Mouse (Mus musculus) heart, embryonic 12.5 days (tissue): Measurements from ENCODE around the gene Bex6. TPM values are rescaled to one million over a fixed set of nuclear protein-coding genes. Genes with fewer than 3 reads are reported as not detected.

Source experiments
- ATAC-seq: fragments of 200-750 bp; cut with Nextera tagmentation; 2 replicates; pipeline ENCODE4 v1.8.0; 2017; ENCODE audit warnings: moderate TSS enrichment, moderate library complexity; ENCODE audit not compliant: insufficient number of reproducible peaks, low FRiP score
- H3K27ac ChIP-seq: fragments of 300-500 bp; sonication (generic); 2 replicates; pipeline ENCODE4 v1.5.1; 2016; ENCODE audit warnings: mild to moderate bottlenecking, moderate library complexity; ENCODE audit not compliant: poor library complexity, severe bottlenecking
- H3K27me3 ChIP-seq: fragments of 300-500 bp; sonication (generic); replicated peaks from 2 replicates; pipeline ENCODE4 v1.6.1; 2016; ENCODE audit warnings: mild to moderate bottlenecking, moderate library complexity
- H3K36me3 ChIP-seq: fragments of 300-500 bp; sonication (generic); 2 replicates; pipeline ENCODE4 v1.6.1; 2016; ENCODE audit warnings: mild to moderate bottlenecking, moderate library complexity
- H3K4me1 ChIP-seq: fragments of 300-500 bp; sonication (generic); replicated peaks from 2 replicates; pipeline ENCODE4 v1.6.1; 2016; ENCODE audit warnings: mild to moderate bottlenecking
- H3K4me2 ChIP-seq: fragments of 300-500 bp; sonication (generic); 2 replicates; pipeline ENCODE4 v1.6.1; 2016; ENCODE audit warnings: mild to moderate bottlenecking, moderate library complexity
- H3K4me3 ChIP-seq: fragments of 300-500 bp; sonication (generic); 2 replicates; pipeline ENCODE4 v1.5.1; 2016; ENCODE audit warnings: mild to moderate bottlenecking
- H3K9ac ChIP-seq: fragments of 300-500 bp; sonication (generic); 2 replicates; pipeline ENCODE4 v1.6.1; 2016; ENCODE audit warnings: mild to moderate bottlenecking, moderate library complexity
- H3K9me3 ChIP-seq: fragments of 300-500 bp; sonication (generic); replicated peaks from 2 replicates; pipeline ENCODE4 v1.6.1; 2016; ENCODE audit warnings: mild to moderate bottlenecking, moderate library complexity
- WGBS: fragments of 180-500 bp; shearing (Covaris S2); methylation state at CpG from one replicate; pipeline ENCODE4 v1.1.7; 2016; 5-methylcytosine and 5-hydroxymethylcytosine counted together
- polyA plus RNA-seq: library from polyadenylated mRNA; unstranded; fragments of >200 nt; fragmentation: Nextera tagmentation; extraction: Ambion mirVana; gene quantifications from 2 replicates; pipeline ENCODE4 v1.2.1, GENCODE M21; 2016

The Bex6 gene
- polyA plus RNA-seq, 1 experiment from 2014 or later = not detected

DNA sequence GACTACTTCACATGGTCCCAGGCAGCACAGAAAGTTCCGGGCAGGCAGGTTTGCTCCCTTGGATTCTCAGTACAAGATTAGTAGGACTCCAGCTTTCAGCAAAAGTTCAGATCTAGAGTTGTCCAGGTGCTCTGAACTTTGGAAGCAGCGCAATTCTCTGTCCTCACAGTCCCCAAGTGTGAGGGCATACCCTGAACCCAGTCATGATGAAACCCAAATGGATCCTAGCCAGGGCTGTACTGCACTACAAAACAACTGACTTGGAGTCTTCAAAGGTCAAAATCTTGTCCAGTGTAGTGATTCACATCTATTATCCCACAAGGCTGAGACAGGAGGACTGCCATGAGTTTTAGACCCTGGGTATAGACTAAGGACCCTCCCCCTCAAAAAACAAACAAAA lies 22.3 kb upstream of the Bex6 start:
- 75% methylated on average over 2 of the region's 2 CpGs for WGBS

DNA sequence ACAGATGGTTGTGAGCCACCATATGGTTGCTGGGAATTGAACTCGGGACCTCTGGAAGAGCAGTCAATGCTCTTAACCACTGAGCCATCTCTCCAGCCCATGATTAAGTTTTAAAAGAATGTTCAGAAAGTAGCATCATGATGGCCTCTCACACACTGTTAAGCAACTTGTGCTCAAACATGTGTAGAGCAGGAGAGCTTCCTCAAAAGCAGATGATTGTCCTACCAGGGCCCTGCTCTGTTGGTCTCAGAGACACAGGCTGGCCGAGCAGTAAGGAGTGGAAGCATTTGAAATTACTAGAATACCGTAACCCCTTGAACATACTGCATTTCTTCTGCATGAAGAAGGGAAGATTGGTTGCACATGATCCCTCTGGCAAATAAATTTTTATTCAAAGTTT lies 20.7 kb upstream of the Bex6 start:
- no peak overlapping the region for H3K4me2 ChIP-seq
- no peaks in the 10 kb centered on the region for H3K36me3 ChIP-seq
- 91% methylated on average over 3 of the region's 3 CpGs for WGBS

More for the DNA sequence above, 22.3 kb upstream of the Bex6 start:
- H3K4me2 ChIP-seq = no peak overlapping the region
- 0 out of 2 replicates have a peak, but pooled peaks cover 4% of the 10 kb centered on the region for H3K4me1 ChIP-seq
- H3K27ac ChIP-seq = no peak overlapping the region
- no peaks in the 10 kb centered on the region for H3K36me3 ChIP-seq
- ATAC-seq = no peak
- no peak overlapping the region for H3K9ac ChIP-seq
- H3K27me3 ChIP-seq = no peaks in the 10 kb centered on the region
- H3K4me3 ChIP-seq = no peak overlapping the region
- H3K9me3 ChIP-seq = no peaks in the 10 kb centered on the region

DNA sequence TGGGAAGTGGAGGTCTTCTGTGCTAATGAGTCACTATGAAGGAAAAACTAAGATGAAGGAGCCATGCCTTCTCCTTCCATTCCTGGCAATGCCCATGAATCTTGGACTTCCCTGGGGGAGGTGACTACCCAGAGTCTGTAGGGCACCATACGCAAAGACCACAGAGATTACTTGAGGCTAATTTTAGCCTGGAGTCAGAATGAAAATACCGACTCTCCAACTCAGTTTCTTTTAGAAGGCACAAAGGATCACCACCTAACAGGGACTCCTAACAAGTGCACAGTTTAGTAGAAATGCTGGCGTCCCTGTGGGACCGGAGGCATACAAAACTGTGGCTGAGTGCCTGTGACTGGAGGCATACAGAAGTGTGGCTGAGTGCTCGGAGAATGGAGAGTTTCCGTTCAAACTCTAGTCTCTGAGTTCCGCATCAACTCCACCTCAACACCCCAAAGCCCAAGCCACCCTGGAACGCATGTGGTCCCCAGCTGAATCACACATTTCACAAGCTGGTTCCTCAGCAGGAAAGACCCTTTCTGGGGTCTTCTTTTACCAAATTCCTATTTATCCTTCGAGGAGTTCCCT lies 18.8 kb upstream of the Bex6 start:
- H3K27ac ChIP-seq = no peak overlapping the region
- no peaks in the 10 kb centered on the region for H3K36me3 ChIP-seq
- no peak overlapping the region for H3K4me3 ChIP-seq
- WGBS = 68% methylated on average over 9 of the region's 9 CpGs
- H3K9me3 ChIP-seq = no peaks in the 10 kb centered on the region
- peaks cover 11% of the 10 kb centered on the region for H3K4me1 ChIP-seq
- H3K27me3 ChIP-seq = peaks cover 6% of the 10 kb centered on the region; the same call in 1 of the 2 replicates
- peak overlapping the region; percentile 6; the same call in 1 of the 2 replicates for H3K4me2 ChIP-seq
- no peak overlapping the region for H3K9ac ChIP-seq
- no peak for ATAC-seq

More for the DNA sequence above, 20.7 kb upstream of the Bex6 start:
- Histone ChIP-seq H3K9me3 (no peaks in the 10 kb centered on the region), H3K9ac (no peak overlapping the region), H3K4me1 (0 out of 2 replicates have a peak, but pooled peaks cover 4% of the 10 kb centered on the region), H3K27ac (no peak overlapping the region), H3K27me3 (no peaks in the 10 kb centered on the region), H3K4me3 (no peak overlapping the region)
- no peak for ATAC-seq

DNA sequence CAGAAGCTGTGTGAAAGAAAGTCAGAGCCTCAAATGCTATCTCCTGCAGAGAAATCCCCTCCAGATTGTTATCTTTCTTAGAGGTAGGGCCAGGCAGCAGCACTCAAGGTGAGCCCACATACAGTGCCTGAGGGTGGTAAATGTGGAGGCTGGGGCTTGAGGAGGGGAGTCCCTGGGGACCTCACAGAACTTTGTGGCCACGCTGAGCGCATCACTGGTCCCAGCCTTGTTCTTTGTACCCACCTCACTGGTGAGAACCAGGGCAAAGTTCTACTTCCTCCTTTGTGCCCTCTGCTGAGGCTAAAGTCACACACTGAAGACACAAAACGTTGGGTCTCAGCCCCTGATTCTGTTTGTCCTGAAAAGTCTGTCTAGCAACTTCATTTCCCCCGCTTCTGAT lies 16.2 kb upstream of the Bex6 start:
- Histone ChIP-seq H3K27me3 (peaks cover 6% of the 10 kb centered on the region; the same call in 1 of the 2 replicates), H3K4me3 (no peak overlapping the region), H3K36me3 (no peaks in the 10 kb centered on the region), H3K27ac (no peak overlapping the region), H3K4me2 (no peak overlapping the region), H3K4me1 (peaks cover 12% of the 10 kb centered on the region), H3K9me3 (no peaks in the 10 kb centered on the region), H3K9ac (no peak overlapping the region)
- no peak for ATAC-seq
- WGBS = 68% methylated on average over 4 of the region's 4 CpGs

DNA sequence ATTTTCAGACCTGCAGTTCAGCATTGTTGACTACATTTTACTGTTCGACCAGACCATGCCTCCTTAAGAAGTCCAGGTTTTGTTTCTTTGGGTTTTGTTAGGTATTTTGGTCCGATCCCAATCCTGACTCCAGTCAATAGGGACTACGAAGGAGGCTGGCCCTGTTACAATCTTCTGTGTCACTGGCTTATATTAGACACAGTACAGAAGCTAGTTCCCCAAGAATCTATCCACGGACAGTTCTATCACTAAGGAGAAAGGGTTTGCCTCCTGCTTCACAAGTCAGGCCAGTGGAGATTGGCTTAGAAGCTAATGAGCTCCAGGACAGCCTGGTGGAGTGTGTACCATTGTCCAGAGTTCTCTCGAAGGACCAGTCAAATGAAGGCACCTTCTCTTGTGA lies 15.7 kb upstream of the Bex6 start:
- Histone ChIP-seq H3K36me3 (no peaks in the 10 kb centered on the region), H3K27ac (no peak overlapping the region), H3K4me3 (no peak overlapping the region), H3K27me3 (peaks cover 6% of the 10 kb centered on the region; the same call in 1 of the 2 replicates), H3K4me1 (peaks cover 12% of the 10 kb centered on the region), H3K9me3 (no peaks in the 10 kb centered on the region), H3K4me2 (no peak overlapping the region), H3K9ac (no peak overlapping the region)
- WGBS = 74% methylated on average over 5 of the region's 5 CpGs
- ATAC-seq = no peak

DNA sequence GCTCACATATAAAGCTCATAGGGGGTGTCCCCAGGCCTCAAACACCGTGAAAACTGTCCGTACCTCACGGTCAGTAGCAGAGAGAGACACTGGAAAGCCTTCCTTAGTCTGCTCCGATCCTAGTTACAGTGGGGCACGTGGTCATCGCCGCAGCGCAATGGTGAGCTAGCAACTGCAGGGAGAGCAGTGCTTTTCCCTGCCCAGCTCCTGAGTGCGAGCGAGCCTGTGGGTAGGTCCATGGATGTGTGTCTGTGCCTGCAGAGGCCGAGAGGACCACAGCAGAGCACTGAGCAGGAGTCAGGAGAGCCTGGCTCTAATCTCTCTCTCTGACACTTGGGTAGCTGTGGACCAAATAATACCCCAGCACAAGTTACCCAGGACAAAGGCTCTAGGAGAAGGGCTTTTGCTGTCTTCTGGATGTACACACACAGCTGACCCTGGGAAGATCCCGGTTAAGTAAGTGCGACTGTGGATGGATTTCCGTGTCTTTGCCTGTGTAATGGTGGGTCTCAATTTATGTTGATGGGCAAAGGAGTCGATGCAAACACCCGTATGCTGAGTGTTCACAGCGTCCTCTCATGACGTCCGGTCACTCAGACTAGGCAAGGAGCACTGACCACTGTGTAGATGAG lies 15.1 kb upstream of the Bex6 start:
- no peak overlapping the region for H3K27ac ChIP-seq
- H3K9me3 ChIP-seq = no peaks in the 10 kb centered on the region
- no peak for ATAC-seq
- peak overlapping the region; percentile 46 for H3K4me3 ChIP-seq
- H3K4me1 ChIP-seq = peaks cover 12% of the 10 kb centered on the region
- 63% methylated on average over 19 of the region's 19 CpGs for WGBS
- H3K27me3 ChIP-seq = peaks cover 6% of the 10 kb centered on the region; the same call in 1 of the 2 replicates
- no peak overlapping the region; the same call in 1 of the 2 replicates for H3K9ac ChIP-seq
- peak overlapping the region; percentile 85 for H3K4me2 ChIP-seq
- H3K36me3 ChIP-seq = no peaks in the 10 kb centered on the region

DNA sequence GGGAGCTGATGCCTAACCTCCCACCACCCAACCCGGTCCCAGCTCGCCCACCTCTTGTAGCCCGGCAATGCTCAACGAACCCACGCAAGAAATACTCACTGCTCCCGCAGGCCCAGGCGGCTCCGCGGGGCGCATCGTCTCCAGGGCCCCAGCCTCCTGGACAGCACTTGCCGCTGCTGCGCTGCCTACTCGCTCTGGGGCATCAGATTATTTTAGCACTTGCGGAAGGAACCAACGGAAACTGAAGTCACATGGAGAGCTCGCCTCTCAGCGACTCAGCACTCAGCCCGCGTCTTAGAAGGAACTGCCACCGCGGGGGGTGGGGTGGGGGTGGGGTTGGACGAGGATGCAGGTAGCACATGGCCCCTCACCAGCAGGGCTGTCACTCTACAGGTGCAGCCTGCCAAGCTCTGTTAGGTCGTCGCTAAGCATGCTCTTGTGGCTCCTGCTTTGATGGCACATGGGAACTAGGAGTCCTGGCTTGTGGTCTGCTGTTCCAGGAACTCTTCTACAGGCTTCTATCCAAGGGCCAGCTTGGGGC lies 14.3 kb upstream of the Bex6 start, which contains the start of gene Nrros:
Gene Nrros (minus strand): TSS at position 314 of the 541 bp plus-strand sequence.
- no peak within 1 kb of the TSS for H3K27ac ChIP-seq
- peak; percentile 45; the same call in 1 of the 2 replicates for ATAC-seq
- WGBS = 1% methylated on average over 25 of the region's 25 CpGs

DNA sequence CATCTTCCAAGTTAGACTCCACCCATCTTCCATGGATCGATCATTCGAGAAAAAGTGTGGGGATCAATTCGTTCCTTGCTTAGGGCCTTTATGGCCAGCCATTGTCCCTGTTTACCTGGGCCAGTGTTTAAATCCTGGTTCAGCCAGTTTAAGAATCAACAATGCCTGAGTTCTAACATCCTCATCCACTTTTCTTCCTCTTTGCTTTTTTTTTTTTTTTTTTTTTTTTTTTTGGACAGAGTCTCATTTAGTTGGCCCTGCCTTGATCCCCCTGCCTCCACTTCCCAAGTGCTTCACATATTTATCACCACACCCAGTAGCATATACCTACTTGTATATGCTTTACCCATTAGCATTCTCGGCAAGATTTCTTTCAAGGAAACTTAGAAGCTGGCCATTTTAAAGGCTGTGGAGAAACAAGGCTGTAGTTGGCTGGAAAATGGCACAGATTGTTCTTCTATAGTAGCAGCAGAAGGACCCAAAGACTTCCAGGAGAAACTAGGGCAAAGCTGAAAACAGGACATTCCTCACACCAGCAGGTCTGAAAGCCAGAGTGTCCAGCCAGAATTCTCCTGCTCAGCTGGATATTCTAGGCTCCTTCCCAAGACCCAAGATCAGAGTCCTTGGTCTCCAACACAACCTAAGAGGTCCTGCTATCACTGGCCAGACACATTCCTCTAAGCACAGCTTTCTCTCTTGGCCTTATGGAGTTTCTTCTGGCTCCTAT lies 11.6 kb upstream of the Bex6 start:
- Histone ChIP-seq H3K27ac (no peak overlapping the region), H3K27me3 (peaks cover 6% of the 10 kb centered on the region; the same call in 1 of the 2 replicates), H3K36me3 (no peaks in the 10 kb centered on the region), H3K4me3 (no peak overlapping the region), H3K4me2 (no peak overlapping the region), H3K9me3 (no peaks in the 10 kb centered on the region), H3K9ac (no peak overlapping the region), H3K4me1 (peaks cover 12% of the 10 kb centered on the region)
- 81% methylated on average over 4 of the region's 4 CpGs for WGBS
- no peak for ATAC-seq

More for the DNA sequence above, 14.3 kb upstream of the Bex6 start, which contains the start of gene Nrros:
- H3K36me3 ChIP-seq = no peaks in the 10 kb centered on the region
- peak within 1 kb of the TSS; percentile 85 for H3K4me2 ChIP-seq
- H3K9me3 ChIP-seq = no peaks in the 10 kb centered on the region
- peak within 1 kb of the TSS; percentile 46 for H3K4me3 ChIP-seq
- H3K4me1 ChIP-seq = peaks cover 12% of the 10 kb centered on the region
- peaks cover 6% of the 10 kb centered on the region; the same call in 1 of the 2 replicates for H3K27me3 ChIP-seq
- peak within 1 kb of the TSS; percentile 63 for H3K9ac ChIP-seq

DNA sequence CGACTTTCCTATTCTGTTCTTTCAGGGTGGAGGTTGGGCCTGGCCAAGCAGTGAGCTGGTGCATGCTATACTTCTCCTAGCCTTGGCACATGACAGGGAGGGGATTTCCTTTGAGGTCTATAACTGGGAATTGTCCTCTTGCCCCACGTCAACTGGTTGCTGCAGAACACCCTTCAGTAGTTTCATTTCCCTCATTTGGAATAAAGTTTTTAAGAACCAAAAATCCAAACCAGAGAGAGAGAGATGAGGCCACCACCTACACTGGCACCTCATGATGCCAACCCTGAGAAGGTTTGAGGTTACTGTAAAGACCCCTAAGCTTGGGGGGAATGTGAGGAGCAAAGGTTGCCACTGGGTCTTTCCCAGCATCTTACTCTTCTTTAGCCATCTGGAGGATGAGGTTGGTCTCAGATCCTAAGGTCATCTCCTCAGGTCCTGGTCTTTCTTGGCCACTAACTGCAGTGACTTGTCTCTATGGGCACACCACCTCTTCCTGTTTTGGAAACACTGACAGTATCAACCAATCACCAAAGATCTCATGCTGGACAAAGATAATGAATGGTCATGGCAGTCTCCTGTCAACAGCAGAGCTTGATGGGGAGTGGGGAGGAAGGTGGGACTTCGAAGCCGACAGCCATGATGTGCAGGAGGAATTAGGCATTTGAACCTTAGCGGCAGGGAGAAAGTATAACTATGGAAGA lies 8.4 kb upstream of the Bex6 start:
- Histone ChIP-seq H3K27ac (no peak overlapping the region), H3K4me2 (no peak overlapping the region), H3K9ac (no peak overlapping the region), H3K36me3 (no peaks in the 10 kb centered on the region), H3K4me1 (no peaks in the 10 kb centered on the region), H3K27me3 (no peaks in the 10 kb centered on the region), H3K9me3 (no peaks in the 10 kb centered on the region), H3K4me3 (no peak overlapping the region)
- no peak for ATAC-seq
- 74% methylated on average over 5 of the region's 5 CpGs for WGBS

DNA sequence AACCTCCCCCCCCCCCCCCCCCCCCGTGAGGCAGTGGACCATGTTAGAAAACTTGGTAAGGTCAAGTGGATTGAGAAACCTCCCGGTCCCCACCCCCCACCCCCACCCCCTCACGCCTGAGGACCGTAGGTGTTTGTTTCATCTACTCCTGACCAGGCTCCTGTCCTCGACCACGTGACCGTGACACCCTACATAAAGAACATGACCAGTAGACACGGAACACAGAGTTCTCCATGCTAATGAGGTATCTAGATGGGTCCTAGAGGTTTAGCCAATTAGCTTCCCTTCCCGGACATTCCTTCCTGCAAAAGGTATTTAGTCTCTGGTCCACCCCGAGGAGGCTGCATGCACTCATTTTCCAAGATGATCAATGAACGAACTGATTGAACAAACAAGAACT lies 6.2 kb upstream of the Bex6 start:
- 64% methylated on average over 11 of the region's 11 CpGs for WGBS

More for the DNA sequence above, 6.2 kb upstream of the Bex6 start:
- H3K4me2 ChIP-seq = no peak overlapping the region
- no peaks in the 10 kb centered on the region for H3K27me3 ChIP-seq
- H3K27ac ChIP-seq = no peak overlapping the region
- H3K36me3 ChIP-seq = no peaks in the 10 kb centered on the region
- no peaks in the 10 kb centered on the region for H3K9me3 ChIP-seq
- no peak overlapping the region for H3K4me3 ChIP-seq
- ATAC-seq = no peak
- no peak overlapping the region for H3K9ac ChIP-seq
- peaks cover 7% of the 10 kb centered on the region for H3K4me1 ChIP-seq
